Mouse (Mus musculus): ENCODE measurements around the gene Krt73.

DNA sequence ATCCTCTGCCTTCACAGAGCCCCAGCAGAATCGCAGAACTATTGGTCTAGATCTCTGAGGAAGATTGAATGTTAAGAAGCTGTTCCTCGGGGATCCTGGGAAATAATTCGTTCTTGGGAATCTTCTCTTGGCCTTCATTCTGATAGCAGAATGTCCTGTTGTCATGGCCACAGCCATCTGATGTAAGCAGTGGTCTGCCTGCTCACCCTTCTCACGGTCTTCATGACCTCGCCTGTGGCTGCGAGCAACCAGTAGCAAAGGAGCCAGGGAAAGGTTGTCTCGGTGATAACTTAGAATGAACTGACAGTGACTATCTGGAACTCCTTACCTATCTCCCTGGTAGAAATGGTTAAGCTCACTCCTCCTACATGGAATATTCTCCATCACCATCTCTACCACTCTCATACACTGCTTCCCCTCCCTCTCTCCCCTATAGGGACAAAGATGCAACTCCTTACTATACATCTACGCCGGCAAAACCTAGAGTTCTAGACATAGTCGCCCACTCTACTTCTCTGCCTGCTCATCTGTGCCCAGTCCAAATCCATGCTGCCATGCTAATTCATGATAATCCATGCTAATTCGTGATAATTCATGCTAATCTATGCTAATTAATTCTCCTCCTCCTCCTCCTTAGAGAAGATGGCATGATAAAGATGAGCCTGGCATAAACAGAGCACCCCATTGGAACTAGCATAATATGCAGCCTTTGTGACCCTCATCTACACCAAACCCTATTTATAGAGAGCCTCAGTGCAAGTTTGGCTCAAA lies 1.1 kb upstream of the Krt73 start:
- TF ChIP-seq CTCF (IDR thresholded peaks at IDR 0.05) (no peak), EP300 (IDR thresholded peaks at IDR 0.05) (no peak)
